Mouse (Mus musculus): ENCODE results near the gene Rnf214. TPM values are rescaled to one million over a fixed set of nuclear protein-coding genes. Genes with fewer than 3 reads are reported as not detected.

Rnf214 gene
- polyA plus RNA-seq, 1 experiment from 2014 or later, result 81.9 TPM

DNA sequence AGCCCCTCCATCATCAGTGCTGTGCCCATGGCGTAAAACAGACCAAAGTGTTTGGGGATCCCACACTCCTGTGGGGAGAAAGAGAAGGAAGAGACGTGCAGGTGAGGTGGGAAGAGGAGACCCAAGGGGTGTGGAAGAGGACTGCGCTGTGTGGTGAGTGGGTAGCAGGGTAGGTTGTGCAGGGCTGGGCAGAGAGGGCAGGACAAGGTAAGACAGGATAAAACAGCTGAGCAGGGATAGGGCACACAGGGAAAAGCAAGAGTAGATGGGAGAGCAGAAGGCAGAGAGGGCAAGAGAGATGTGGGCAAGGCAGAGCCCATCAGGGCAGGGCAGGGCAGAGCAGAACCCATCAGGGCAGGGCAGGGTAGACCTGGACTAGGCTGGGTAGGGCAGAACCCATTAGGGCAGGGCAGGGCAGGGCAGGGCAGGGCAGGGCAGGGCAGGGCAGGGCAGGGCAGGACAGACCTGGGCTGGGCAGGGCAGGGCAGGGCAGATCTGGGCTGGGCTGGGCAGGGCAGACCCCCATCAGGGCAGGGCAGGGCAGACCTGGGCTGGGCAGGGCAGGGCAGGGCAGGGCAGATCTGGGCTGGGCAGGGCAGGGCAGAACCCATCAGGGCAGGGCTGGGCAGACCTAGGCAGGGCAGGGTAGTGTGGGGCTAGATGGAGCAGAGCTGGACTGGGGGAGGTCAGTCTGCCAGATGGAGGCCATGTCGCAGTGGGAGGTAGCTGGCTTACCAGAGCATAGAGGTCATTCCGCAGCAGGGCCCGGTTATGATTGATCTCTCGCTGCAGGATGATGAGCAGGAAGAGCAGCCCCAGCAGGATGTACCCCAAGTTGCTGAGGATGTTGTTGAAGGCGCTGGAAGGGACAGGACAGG is 37.2 kb upstream of the Rnf214 start:
- H3K4me2 ChIP-seq (replicated peaks), result no peak overlapping the region
- no peaks in the 10 kb centered on the region for H3K4me1 ChIP-seq
- H3K9ac ChIP-seq, result no peak overlapping the region
- no peak overlapping the region for H3K27ac ChIP-seq
- H3K27me3 ChIP-seq (replicated peaks), result no peaks in the 10 kb centered on the region
- 88% methylated on average over 8 of the region's 8 CpGs for WGBS
- H3K9me3 ChIP-seq, result no peaks in the 10 kb centered on the region
- peaks cover 90% of the 10 kb centered on the region for H3K36me3 ChIP-seq
- ATAC-seq (ENCODE audit: low FRiP score, low read depth), result no peak
- H3K4me3 ChIP-seq, result no peak overlapping the region

DNA sequence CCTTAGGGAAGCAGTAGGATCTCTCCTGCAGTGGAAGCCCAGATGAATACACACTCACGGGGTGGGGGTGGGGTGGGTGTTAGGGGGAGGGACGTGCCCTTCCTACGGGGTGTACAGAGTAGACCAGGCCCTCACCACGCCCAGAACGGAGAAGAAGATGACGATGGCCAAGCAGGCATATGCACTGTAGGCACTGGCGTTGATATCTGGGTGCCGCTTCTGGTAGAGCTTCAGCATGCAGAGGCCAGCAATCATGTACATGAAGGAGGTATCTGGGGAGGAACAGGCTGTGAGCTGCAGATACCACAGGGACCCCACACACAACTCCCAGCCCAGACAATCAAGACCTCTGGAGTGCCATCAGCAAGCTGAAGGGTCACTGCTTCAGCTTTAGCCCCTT is 36.2 kb upstream of the Rnf214 start:
- no peaks in the 10 kb centered on the region for H3K9me3 ChIP-seq
- no peaks in the 10 kb centered on the region for H3K4me1 ChIP-seq
- no peak overlapping the region for H3K4me3 ChIP-seq
- no peak overlapping the region for H3K9ac ChIP-seq
- H3K4me2 ChIP-seq (replicated peaks), result no peak overlapping the region
- 93% methylated on average over 8 of the region's 8 CpGs for WGBS
- ATAC-seq (ENCODE audit: low FRiP score, low read depth), result no peak
- no peaks in the 10 kb centered on the region for H3K27me3 ChIP-seq (replicated peaks)
- H3K27ac ChIP-seq, result no peak overlapping the region
- peaks cover 92% of the 10 kb centered on the region for H3K36me3 ChIP-seq

DNA sequence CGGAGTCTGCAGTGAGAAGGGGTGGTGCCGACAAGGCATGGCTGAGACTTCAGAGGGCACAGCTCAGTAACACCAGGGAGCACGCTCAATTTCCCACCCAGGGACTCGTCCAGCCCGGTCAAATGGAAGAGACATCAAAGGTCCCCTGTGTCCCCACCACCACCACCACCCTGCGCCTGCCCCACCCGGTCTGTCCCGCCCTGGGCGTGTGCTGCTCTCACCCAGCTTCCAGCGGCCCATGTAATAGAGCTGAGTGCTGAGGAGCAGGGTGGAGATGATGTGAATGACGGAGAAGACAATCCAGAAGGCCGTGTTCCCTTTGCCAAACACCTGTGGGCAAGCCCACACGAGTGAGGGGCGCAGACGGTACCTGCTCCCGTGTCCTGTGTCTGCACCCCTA is 35.8 kb upstream of the Rnf214 start:
- no peak for ATAC-seq (ENCODE audit: low FRiP score, low read depth)
- Histone ChIP-seq H3K9me3 (no peaks in the 10 kb centered on the region), H3K27me3 (replicated peaks) (no peaks in the 10 kb centered on the region), H3K4me1 (no peaks in the 10 kb centered on the region), H3K4me3 (no peak overlapping the region), H3K36me3 (peaks cover 88% of the 10 kb centered on the region), H3K9ac (no peak overlapping the region), H3K4me2 (replicated peaks) (no peak overlapping the region), H3K27ac (no peak overlapping the region)
- WGBS, result 93% methylated on average over 16 of the region's 16 CpGs

DNA sequence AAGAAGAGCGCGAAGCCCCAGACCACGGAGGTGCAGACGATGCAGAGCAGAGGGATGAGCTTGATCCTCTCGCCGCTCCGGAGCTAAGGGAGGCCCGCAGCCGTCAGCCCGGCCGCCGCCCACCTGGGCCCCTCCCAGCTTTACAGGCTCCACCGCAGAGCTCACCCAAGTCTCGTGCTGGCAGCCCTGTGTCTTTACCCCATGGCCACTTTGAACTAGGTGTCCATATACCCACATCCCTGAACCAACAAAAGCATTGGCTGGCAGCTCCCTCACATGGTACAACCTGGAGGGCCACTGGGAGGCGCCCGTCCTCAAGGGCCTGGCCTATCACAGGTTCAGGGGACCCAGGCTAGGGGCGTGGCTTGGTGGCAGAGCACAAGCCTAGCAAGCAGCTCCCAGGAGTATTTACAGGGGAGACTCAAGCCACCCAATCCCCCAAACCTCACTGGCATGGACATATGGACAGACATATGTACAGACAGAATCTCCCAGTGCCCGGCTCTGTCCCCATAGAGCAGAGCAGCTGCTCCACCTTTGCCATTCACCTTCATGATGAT is 34.7 kb upstream of the Rnf214 start:
- 56% methylated on average over 18 of the region's 18 CpGs for WGBS
- peaks cover 78% of the 10 kb centered on the region for H3K36me3 ChIP-seq
- H3K9ac ChIP-seq, result no peak overlapping the region
- no peak overlapping the region for H3K4me3 ChIP-seq
- H3K4me2 ChIP-seq (replicated peaks), result no peak overlapping the region
- H3K9me3 ChIP-seq, result no peaks in the 10 kb centered on the region
- H3K27me3 ChIP-seq (replicated peaks), result no peaks in the 10 kb centered on the region
- H3K27ac ChIP-seq, result no peak overlapping the region
- no peak for ATAC-seq (ENCODE audit: low FRiP score, low read depth)
- H3K4me1 ChIP-seq, result no peaks in the 10 kb centered on the region

DNA sequence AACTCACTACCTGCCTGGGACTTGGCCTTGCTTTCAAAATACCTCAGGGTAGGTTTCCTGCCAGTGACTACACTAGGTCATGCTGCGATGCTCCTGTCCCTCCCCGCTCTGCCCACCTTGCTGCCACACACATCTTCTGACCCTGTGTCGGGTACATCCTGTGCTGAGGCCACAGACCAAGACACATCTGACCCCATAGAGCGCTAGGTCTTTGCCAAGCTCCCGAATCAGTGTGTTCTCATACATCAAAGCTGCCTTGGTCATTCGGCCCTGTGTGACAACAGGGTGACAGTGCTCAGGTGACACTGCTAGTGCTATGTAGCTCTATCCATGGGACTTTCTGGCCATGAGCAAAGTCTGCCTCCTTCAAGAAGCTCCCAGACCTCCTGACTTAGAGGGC is 33.1 kb upstream of the Rnf214 start:
- Histone ChIP-seq H3K9me3 (no peaks in the 10 kb centered on the region), H3K4me3 (no peak overlapping the region), H3K9ac (no peak overlapping the region), H3K4me1 (peaks cover 6% of the 10 kb centered on the region), H3K4me2 (replicated peaks) (no peak overlapping the region), H3K36me3 (peaks cover 62% of the 10 kb centered on the region), H3K27ac (no peak overlapping the region), H3K27me3 (replicated peaks) (no peaks in the 10 kb centered on the region)
- ATAC-seq (ENCODE audit: low FRiP score, low read depth), result no peak
- whole genome bisulfite sequencing, result 89% methylated on average over 6 of the region's 6 CpGs

DNA sequence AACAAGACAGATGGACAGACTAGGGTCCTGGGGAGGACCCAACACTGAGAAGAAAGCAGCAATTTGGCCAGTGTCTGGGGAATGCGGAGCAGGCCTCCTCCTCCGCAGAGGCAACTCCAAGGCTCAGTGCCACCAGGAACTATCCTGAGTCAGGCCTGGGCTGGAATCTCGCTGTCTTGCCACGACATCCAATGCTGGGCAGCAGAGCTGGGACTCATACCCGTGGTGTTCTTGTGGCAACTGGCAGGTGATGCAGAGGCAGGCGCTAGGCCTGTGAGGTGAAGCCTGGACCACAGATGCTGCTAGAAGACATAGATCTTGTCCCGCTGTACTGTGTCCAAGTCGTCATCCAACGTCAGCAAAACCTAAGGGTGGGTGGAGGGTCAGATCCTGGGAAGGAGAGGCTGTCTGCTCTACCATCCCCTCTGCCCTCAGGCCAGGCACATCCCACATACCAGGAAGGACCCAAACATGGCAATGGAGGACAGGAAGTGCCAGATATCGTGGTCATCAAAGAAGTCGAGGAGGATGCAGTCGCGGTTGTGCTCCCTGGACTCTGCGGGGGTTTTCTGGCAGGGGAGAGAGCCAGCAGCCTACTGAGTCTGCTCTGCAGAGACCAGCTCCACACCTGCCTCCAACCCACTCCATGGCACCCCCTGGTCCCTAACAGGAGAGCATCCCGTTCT is 32.4 kb upstream of the Rnf214 start:
- Histone ChIP-seq H3K9me3 (no peaks in the 10 kb centered on the region), H3K4me1 (peaks cover 6% of the 10 kb centered on the region), H3K36me3 (peaks cover 55% of the 10 kb centered on the region), H3K27ac (no peak overlapping the region), H3K27me3 (replicated peaks) (no peaks in the 10 kb centered on the region), H3K4me2 (replicated peaks) (no peak overlapping the region), H3K4me3 (no peak overlapping the region), H3K9ac (no peak overlapping the region)
- 88% methylated on average over 15 of the region's 15 CpGs for WGBS
- ATAC-seq (ENCODE audit: low FRiP score, low read depth), result no peak

DNA sequence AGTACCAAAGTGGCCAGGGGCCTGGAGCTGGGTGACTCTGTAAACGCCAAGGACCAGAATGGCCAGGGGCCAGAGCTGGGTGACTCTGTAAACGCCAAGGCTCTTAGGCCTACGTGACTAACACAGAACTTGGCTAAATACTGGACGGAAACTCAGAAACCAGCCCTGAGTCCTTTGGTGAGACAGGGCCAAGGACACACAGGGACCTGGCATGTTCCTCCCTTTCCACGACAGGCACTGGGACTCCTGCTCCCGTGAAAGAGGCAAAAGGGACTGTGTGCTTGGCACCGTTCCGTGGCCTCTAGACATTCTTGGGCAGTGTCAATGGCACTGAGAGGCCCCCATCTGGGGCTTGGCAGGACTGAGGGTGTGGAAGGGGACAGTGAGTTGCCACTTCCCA is 31.4 kb upstream of the Rnf214 start:
- Histone ChIP-seq H3K4me1 (peaks cover 6% of the 10 kb centered on the region), H3K27me3 (replicated peaks) (no peaks in the 10 kb centered on the region), H3K9ac (no peak overlapping the region), H3K9me3 (no peaks in the 10 kb centered on the region), H3K36me3 (peaks cover 45% of the 10 kb centered on the region), H3K27ac (no peak overlapping the region), H3K4me2 (replicated peaks) (no peak overlapping the region), H3K4me3 (no peak overlapping the region)
- WGBS, result 95% methylated on average over 8 of the region's 8 CpGs
- ATAC-seq (ENCODE audit: low FRiP score, low read depth), result no peak

DNA sequence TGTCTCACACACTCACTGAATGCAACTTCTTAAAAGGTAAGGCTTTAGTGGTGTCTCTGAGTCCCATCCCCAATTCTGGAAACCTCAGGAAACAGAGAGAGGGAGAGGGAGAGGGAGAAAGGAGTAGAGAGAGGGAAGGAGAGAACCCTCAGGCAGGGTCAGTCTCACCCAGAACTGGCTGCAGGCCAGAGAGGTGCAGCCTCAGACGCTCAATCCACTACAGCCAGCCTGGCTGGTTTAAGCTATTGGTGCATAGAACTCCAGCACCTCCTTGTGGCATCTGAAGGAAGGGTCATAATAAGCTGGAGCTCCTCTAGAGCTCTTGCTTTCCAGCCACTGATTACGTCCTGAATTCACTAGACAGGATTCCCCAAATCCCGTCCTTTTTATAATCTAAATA is 30.2 kb upstream of the Rnf214 start:
- Histone ChIP-seq H3K4me1 (peaks cover 6% of the 10 kb centered on the region), H3K9ac (no peak overlapping the region), H3K27me3 (replicated peaks) (no peaks in the 10 kb centered on the region), H3K27ac (no peak overlapping the region), H3K9me3 (no peaks in the 10 kb centered on the region), H3K36me3 (peaks cover 36% of the 10 kb centered on the region), H3K4me3 (no peak overlapping the region), H3K4me2 (replicated peaks) (no peak overlapping the region)
- WGBS, result 28% methylated on average over 3 of the region's 3 CpGs
- ATAC-seq (ENCODE audit: low FRiP score, low read depth), result no peak

DNA sequence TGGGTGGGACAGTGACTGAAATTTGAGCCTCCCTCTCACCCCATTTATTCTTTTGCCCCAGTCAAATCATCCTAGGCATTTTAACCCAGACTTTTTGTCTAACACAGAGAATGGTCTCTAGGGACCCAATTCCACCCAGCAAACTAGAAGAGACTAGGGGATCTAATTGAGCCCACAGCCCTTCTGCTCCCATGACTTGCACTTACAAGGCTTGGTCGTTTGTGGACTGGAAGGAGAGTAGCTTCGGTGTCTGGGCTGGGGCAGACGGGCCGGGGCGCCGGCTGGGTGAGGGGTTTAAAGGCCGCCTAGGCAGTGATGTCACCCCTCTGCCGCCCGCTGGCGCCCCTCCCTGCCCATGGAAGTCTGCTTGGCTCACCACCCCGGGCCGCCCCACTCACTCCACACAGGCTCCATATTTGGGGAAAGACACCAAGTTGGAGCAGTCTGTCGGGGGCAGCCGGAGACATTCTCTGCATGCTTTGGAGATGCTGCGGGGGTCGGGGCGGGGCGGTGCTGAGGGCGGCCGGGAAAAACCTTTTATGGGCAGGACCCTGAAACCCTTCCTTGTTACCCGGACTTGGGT is 29.0 kb upstream of the Rnf214 start, which contains the start of gene Tagln:
TSS of gene Tagln (minus strand) at position 431 of the 583 bp plus-strand sequence.
- Histone ChIP-seq H3K36me3 (peaks cover 34% of the 10 kb centered on the region), H3K4me2 (replicated peaks) (peak within 1 kb of the TSS; percentile 44), H3K9ac (no peak within 1 kb of the TSS), H3K27ac (no peak within 1 kb of the TSS), H3K27me3 (replicated peaks) (no peaks in the 10 kb centered on the region), H3K4me3 (no peak within 1 kb of the TSS), H3K4me1 (peaks cover 6% of the 10 kb centered on the region), H3K9me3 (no peaks in the 10 kb centered on the region)
- 9% methylated on average over 21 of the region's 21 CpGs for WGBS
- no peak for ATAC-seq (ENCODE audit: low FRiP score, low read depth)

DNA sequence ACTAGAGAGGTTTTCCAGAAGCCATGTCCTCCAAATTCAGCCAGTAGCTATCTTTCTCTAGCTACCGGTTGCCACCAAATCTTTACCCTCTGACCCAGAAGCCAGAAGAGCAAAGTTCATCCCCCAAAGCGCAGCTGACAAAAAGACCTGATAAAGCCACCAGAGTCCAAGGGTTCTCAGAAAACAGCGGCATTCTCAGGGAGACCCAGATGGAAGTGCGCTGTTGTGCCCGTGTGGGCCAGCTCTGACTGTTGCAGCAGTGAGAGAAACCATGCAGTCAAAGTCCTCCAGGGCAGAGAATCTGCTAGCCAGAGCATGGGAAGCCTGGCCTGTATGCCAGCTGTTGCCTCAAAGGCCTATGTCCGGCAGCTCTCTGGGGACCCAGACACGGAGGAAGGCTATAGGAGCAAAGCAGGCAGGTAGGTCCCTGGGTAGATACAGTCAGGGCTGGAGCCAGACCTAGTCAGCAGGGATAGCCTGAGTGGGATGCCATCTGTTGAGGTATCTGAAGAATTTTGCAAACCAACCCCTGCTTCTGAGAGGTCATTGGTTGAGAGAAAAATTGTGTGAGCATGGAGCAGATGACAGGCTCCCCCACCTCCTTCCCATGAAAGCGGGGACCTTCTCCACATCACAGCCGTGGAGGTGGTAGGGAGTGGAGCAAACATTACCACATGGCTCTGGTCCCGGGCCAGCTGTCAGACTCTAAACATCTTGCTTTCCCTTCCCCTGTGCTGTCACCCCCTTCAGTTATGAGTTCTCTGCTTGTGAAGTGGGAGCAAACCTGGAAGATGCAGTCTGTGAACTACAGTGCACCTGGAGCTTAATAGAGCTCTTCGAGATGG is 26.1 kb upstream of the Rnf214 start:
- Histone ChIP-seq H3K9ac (no peak overlapping the region), H3K27ac (no peak overlapping the region), H3K27me3 (replicated peaks) (no peaks in the 10 kb centered on the region), H3K4me1 (peaks cover 6% of the 10 kb centered on the region), H3K4me2 (replicated peaks) (no peak overlapping the region), H3K36me3 (peaks cover 40% of the 10 kb centered on the region), H3K9me3 (no peaks in the 10 kb centered on the region), H3K4me3 (no peak overlapping the region)
- 83% methylated on average over 11 of the region's 11 CpGs for WGBS
- ATAC-seq (ENCODE audit: low FRiP score, low read depth), result no peak

DNA sequence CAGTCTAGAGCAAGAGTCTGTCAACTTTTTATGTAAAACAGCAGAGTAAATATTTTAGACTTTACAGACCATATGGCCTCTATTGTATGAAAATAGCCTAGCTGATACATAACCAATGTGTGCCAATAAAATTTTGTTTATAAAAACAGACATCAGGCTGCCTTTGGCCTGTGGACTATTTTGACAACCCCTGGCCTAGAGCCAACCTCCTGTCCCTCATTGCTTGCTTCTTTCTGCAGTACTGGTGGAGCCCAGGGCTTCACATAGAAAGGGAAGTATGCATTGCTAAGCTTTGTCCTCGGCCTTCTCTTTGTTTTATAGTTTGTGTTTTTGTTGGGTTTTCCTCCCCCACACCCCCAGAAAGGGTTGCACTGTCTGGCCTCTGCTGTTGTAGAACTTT is 25.2 kb upstream of the Rnf214 start:
- H3K4me1 ChIP-seq, result peaks cover 6% of the 10 kb centered on the region
- H3K4me3 ChIP-seq, result no peak overlapping the region
- no peak overlapping the region for H3K27ac ChIP-seq
- H3K4me2 ChIP-seq (replicated peaks), result no peak overlapping the region
- H3K9me3 ChIP-seq, result no peaks in the 10 kb centered on the region
- no peaks in the 10 kb centered on the region for H3K27me3 ChIP-seq (replicated peaks)
- ATAC-seq (ENCODE audit: low FRiP score, low read depth), result no peak
- WGBS, result 80% methylated on average over 1 of the region's 1 CpGs
- no peak overlapping the region for H3K9ac ChIP-seq
- peaks cover 49% of the 10 kb centered on the region for H3K36me3 ChIP-seq
